In genomic region chr17:31021276-31021675, GRCm38 (mm10) we compare ENCODE assay signal across 17 mouse cellular contexts. TPM values are rescaled to one million over a fixed set of nuclear protein-coding genes. Genes with fewer than 3 reads are reported as not detected.
DNase-seq lines count a peak whose midpoint lies in the region; TF ChIP-seq lines count a peak whose summit lies in the region.
"Had no signal": no experiment of that assay in that cellular context is flagged by ENCODE, and none has a peak within 500 bp of the region (broad histone marks: within the 10 kb centered on the region; RNA-seq: fewer than 3 reads in every experiment).

No protein-coding gene starts in this region.

- 56% methylated on average over 8 of the region's 8 CpGs for whole genome bisulfite sequencing in cerebellum, adult 2 months
- WGBS in embryonic facial prominence, embryonic 10.5 days, result 85% methylated on average over 8 of the region's 8 CpGs

- no peaks in the 10 kb centered on the region; the same call in 1 of the 2 replicates for H3K9me3 ChIP-seq in embryonic facial prominence, embryonic 10.5 days
- H3K9me3 ChIP-seq: embryonic facial prominence, embryonic 15.5 days had no signal

- DNase-seq in cerebellum, adult 2 months, result peak in 1 of 2 experiments; percentile 19
- DNase-seq in cerebellum, adult 9-10 months, result no peak
- DNase-seq in layer of hippocampus, adult 11-12 months (ENCODE audit: low spot score), result peak; percentile 72
- DNase-seq in layer of hippocampus, adult 9-10 months (ENCODE audit: low spot score), result no peak
- peak; percentile 34 for DNase-seq in retina, postnatal 1 day
- no peak for DNase-seq in retina, embryonic 14.5 days (ENCODE audit: low spot score)
- no peak for DNase-seq in embryonic facial prominence, embryonic 10.5 days (ENCODE audit: low spot score)
- DNase-seq in lung, postnatal 36 days, result no peak
- DNase-seq: adrenal gland, postnatal 10 days; cerebellum, adult 11 months; gastrocnemius, adult 2 months; gastrocnemius, postnatal 25 days had no signal

- H3K27ac ChIP-seq in cerebellum, adult 2 months (ENCODE audit: insufficient read depth, low read length), result peak overlapping the region; percentile 27; the same call in 1 of the 2 replicates
- peak overlapping the region; percentile 32; the same call in 1 of the 2 replicates for H3K27ac ChIP-seq in embryonic facial prominence, embryonic 10.5 days (replicated peaks)
- H3K27ac ChIP-seq: embryonic facial prominence, embryonic 15.5 days; gastrocnemius, adult 2 months; hindbrain, embryonic 12.5 days; hindbrain, postnatal 0 days had no signal

- no peak for TF ChIP-seq CTCF in cerebellum, adult 2 months (IDR thresholded peaks at IDR 0.05; ENCODE audit: borderline replicate concordance, insufficient read depth, low read depth, low read length)

- H3K4me3 ChIP-seq in cerebellum, adult 2 months (replicated peaks; ENCODE audit: insufficient read depth, low read depth, low read length), result no peak overlapping the region
- no peak overlapping the region for H3K4me3 ChIP-seq in embryonic facial prominence, embryonic 10.5 days
- H3K4me3 ChIP-seq: embryonic facial prominence, embryonic 15.5 days; erythroblast, embryonic 14.5 days; gastrocnemius, adult 2 months; heart, embryonic 12.5 days; hindbrain, embryonic 12.5 days had no signal

- TF ChIP-seq POLR2A in cerebellum, adult 2 months (IDR thresholded peaks at IDR 0.05; ENCODE audit: borderline replicate concordance, insufficient read depth, low read length), result no peak

- H3K27me3 ChIP-seq in cerebellum, adult 2 months (ENCODE audit: control insufficient read depth, insufficient read depth, low read length), result no peaks in the 10 kb centered on the region
- H3K27me3 ChIP-seq in embryonic facial prominence, embryonic 10.5 days (replicated peaks; ENCODE audit: low read depth, poor library complexity, severe bottlenecking), result no peaks in the 10 kb centered on the region
- H3K27me3 ChIP-seq: embryonic facial prominence, embryonic 15.5 days; heart, embryonic 12.5 days; hindbrain, embryonic 12.5 days had no signal

- H3K36me3 ChIP-seq in embryonic facial prominence, embryonic 10.5 days (replicated peaks), result no peaks in the 10 kb centered on the region
- H3K36me3 ChIP-seq: embryonic facial prominence, embryonic 15.5 days; heart, embryonic 12.5 days; hindbrain, embryonic 12.5 days had no signal

- no peaks in the 10 kb centered on the region; the same call in 1 of the 2 replicates for H3K4me1 ChIP-seq in cerebellum, adult 2 months (ENCODE audit: control insufficient read depth, insufficient read depth, low read length)
- peaks cover 30% of the 10 kb centered on the region for H3K4me1 ChIP-seq in embryonic facial prominence, embryonic 10.5 days
- H3K4me1 ChIP-seq: hindbrain, embryonic 12.5 days had no signal

RNA-seq across cellular contexts. Expression of gene Abcg1, which starts 36.2 kb away (rescaled TPM):
- polyA plus RNA-seq in cerebellum, adult 2 months (2012; rRNA removed), result 41.4 and 42.8 TPM in 2 replicates
- polyA plus RNA-seq in embryonic facial prominence, embryonic 10.5 days (2016; fragmentation: Nextera tagmentation; extraction: Ambion mirVana), result 8.2 and 10.1 TPM in 2 replicates

Comparison
In these comparisons a context has a peak if more than half of its experiments do, and no peak if none do; other contexts are left out.
1. DNase-seq: peak in layer of hippocampus, adult 11-12 months (single experiment) and retina, postnatal 1 day (single experiment); none in cerebellum, adult 9-10 months (single experiment), layer of hippocampus, adult 9-10 months (single experiment), retina, embryonic 14.5 days (single experiment), embryonic facial prominence, embryonic 10.5 days (single experiment) and lung, postnatal 36 days (single experiment).